Mouse (Mus musculus) adrenal gland, postnatal 25 days (tissue): ENCODE data around the gene Rps6kb2. TPM values are rescaled to one million over a fixed set of nuclear protein-coding genes. Genes with fewer than 3 reads are reported as not detected.
"Not testable (repeated sequence)": the region's sequence is repeated elsewhere in the genome, so short reads cannot be mapped to it uniquely, and the experiment has no call there.

ENCODE experiments used
- DNase-seq: peaks from one replicate; pipeline ENCODE4 v3.0.0; 2021; ENCODE audit warnings: mixed read lengths
- total RNA-seq: library from RNA; stranded (reverse); gene quantifications from 2 replicates; pipeline ENCODE4 v1.2.3, GENCODE M21; 2021

The Rps6kb2 gene
- total RNA-seq, 1 experiment from 2014 or later: 52.6 TPM

DNA sequence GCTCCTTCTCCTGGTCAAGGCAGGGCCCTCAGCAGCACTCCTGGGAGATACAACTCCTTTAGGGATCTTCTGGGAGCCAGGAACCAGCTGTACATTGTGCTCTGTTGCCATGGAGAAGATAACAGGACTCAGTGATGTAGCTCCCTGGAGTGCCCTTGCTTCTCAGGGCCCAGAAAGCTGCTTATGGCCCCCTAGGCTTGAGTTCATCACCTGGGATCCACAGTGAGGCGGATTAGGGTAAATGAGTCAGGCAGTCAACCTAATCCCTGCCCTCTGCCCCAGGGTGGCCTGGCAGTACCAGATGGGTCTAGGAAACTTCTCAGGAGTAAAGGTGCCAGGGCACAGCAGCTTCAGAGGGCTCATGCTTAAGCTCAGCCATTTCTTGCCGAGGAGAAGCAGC, 23.7 kb downstream of the Rps6kb2 start, which contains the start of gene Gpr152:
TSS of gene Gpr152 (plus strand) at position 342 of the 400 bp plus-strand sequence.
- DNase-seq: no peak

DNA sequence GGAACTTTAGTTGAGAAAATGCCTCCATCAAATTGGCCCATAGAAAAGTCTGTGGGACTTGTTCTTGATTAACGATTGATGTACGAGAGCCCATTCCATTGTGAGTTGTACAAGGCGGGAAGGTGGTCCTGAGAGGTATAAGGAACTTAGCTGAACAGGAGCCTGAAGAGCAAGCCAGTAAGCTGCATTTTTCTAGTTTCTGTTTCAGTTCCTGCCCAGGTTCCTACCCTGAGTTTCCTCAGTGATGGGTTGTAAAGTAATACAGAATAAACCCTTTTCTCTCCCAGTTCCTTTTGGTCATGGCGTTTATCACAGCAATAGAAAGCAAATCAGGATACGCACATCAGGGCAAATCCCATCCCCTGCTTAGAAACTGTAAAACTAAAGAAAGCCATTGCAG, 25.2 kb downstream of the Rps6kb2 start:
- no peak for DNase-seq

DNA sequence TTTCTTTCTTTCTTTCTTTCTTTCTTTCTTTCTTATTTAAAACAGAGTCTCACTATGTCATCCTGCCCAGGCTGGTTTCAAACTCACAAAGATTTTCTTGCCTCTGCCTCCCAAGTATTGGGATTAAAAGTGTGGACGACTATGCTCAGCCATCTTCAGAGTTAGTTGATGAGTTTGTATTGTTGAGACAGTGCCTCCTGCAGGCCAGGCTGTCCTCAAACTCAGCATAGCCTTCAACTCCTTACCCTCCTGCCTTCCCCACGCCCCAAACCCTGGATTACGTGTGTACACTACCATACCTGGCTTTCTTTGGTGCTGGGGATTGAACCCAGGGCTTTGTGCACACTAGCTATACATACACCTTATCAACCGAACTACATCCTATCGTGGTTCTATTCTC, 26.7 kb downstream of the Rps6kb2 start:
- no peak for DNase-seq

DNA sequence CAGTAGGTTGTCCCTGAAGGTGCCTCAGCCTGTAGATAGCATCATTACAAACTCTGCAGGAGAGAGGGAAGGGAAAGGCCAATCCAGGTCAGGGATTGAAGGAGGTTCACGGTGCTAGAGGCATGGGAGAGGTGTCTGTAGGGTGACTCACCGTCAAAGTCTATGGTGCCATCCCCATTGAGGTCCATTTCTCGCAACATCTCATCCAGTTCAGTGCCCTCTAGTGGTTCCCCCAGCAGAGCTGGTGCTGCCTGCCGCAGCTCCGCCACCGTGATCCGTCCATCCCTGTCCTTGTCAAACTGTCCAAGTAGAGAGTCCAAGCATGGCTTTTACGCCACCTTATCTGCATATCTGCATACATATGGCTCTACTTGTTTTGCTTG, 27.2 kb downstream of the Rps6kb2 start:
- DNase-seq: not testable (repeated sequence)

DNA sequence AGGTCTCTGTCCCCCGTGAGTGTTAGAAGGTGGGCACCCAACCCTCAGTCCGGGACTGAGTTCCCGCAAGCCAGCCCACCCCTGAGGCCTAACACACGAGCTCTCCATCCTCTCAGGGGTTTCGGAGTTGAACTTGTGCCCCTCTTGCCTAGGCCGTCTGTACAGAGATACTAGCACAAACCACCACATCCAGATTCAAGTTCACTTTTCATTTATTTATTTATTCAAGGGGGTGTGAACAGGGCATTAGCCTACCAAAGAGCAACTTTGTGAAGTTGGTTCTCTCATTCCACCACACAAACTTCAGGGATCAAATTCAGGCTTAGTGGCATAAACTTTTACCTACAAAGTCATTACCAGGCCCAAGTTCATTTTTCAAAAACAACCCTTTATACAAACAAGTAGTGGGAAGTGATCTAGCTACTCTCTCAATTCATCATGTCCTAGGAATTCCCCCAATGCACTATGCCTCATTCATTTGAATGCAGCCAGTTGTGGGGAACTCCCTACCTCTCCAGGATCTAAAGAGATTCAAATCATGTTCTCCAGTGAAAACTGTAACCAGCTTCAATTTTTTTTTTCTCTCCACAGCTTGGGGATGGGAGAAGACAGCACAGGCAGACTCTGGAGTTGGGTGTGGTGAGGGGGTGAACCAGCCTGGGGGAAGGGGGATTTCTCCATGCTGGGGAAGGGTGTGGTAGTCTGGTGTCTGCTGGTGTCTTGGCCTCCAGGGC, 27.8 kb downstream of the Rps6kb2 start:
- DNase-seq: not testable (repeated sequence)

DNA sequence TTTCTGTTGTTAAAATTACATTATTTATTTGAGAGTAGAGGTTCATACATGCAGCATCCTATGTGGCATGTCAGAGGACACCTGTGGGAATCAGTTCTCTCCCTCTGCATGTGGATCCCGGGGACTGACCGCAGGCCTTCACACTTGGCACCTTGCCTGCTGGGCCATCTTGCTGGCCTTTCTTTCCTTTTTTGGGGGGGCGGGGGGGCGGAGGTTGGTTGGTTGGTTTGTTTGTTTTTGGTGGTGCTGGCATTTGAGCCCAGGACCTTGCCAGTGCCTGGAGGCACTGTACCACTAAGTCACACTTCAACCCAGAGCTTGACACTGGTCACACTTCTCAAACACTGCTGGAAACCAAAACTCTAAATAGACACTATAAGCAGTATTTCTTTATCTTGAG, 28.8 kb downstream of the Rps6kb2 start:
- DNase-seq: no peak

DNA sequence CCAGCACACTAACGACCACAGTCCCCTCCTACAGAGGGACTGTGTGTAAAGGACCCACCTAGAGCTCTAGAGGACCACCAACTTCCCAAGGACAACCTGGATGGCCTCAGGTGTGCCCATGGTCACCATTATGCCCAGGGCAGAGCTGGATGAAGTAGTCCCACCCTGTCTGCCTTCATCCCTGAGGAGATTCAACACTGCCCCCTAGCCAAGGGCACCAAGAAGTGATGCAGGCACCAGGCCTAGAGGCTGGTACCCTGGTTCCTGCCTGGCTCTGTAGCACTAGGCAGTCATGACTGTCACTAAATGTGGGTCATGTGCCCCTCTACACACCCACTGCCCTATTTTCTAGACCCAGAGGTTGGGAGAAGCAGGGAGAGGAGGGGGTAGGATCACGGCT, 31.4 kb downstream of the Rps6kb2 start:
- DNase-seq: no peak

DNA sequence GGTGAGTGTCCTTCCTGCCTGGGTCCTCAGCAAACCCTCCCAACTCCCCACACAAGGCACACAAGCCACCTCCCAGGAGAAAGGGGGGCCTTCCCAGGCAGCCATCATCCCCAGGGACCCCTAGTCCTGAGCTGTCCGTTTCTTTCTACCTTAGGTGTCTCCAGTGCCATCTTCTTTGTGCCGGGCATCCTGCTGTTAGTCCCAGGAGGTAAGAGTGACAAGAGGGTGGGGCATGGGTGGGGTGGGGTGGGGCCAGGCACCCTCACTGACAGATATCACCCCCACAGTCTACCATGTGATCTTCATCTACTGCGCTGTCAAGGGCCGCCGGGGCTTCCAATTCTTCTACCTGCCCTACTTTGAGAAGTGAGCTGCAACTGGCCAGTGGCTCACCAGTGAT, 32.1 kb downstream of the Rps6kb2 start:
- DNase-seq: no peak

DNA sequence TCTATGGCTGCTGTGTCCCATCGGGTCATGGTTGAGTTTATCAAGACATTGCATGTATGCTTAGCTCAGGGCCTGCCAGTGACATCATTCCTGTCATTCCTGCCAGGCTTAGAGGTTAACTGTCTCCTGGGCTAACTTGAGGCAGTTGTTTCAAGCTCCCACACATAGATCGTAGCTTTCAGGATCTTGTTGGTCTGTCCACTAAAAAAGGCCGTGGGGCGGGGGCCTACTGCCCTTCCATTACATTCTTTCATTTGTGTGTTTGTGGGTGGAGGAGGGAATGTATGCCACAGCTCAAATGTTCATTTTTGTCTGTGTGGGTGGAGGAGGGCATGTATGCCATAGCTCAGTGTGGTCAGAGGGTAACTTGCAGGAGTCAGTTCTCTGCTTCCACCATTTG, 33.0 kb downstream of the Rps6kb2 start:
- no peak for DNase-seq

DNA sequence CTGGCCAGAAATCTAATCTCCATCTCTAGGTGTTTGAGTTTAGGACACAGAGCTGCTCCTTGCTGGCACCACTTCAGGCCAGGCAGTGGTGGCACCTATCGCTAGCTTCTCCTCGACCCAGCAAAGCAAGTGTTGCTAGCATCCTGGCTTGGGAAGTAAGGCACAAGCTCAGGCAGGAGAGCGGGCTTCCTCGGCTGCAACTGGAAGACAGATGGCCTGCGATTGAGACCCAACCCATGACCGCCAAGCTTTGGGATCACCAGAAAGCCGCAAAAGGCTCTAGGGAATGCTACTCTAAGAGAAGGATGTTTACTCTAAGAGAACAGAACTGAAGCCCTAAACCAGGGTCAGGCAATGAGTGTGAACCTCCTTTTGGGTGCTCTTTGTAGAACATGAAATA, 33.7 kb downstream of the Rps6kb2 start:
- no peak for DNase-seq

DNA sequence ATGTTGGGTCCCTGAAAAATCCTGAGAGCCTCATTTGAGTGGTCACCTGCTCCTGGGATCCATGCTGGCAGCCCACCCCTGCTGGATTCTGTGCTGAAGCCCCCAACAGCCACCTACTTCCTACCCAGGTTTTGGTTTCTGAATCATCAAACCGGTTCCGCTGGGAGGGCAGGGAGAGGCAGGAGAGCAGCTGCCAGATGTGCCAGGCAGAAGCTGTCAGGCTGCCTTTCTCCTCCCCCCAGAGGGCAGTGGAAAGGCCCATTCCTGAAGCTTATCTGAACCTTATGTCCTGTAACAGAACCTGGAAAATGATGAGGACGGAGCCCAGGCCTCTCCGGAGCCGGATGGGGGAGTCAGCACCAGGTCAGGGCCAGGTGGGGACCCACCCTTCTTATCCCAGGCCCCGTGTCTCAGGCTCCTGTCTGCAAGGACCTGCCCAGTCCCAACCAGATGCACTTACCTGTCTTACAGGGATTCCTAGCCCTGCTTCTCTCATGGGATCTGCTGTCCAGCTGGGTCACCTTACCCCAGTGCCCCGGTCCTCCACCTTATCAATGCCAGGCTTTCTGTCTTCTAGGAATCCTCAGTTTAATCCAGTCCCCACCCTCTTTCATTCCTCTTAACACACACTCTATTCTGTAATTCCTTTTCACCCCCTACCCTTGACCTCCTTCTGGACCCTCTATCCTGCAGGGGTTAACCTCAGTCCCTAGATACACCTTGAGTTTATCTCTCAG, 36.2 kb downstream of the Rps6kb2 start:
- DNase-seq: no peak

DNA sequence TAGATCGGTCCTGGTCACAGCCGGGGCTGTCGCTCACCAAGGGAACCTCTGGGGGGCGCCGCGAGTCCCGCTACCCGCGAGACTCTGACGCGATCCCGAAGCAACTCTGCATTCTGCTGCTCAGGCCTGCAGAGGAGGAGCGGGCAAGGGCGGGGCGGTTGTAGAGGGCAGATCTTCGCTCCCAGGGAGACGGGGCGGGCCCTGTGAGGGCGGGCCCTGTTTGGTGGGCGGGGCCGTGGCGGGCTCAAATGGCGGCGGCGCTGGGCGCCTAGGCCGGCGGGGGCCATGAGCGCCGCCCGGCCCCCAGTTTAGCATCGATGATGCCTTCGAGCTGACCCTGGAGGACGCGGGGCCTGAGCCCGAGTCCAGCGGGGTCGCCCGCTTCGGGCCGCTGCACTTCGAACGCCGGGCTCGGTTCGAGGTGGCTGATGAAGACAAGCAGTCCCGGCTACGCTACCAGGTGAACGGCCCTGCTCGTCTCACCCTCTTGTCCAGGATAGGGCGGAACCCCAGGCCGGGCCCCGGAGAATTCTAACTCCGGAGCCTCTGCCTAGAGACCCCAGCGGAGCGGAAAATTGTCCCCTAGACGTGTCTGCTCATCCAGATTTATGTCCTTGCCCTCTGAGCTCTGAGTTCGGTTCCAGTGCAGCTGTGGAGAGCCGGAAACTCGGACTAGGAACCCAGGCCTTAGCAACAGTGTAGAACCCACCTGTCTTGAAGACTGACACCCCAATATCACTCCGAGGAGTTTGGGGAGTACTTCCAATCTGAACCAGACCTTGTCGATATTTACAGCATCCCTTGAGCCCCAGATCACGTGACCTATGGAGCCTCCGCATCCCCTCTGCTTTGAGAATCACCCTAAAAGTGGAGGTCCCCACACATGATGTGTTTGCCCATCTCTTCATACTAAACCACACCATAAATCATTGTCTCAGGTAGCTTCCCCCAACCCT, 37.1 kb downstream of the Rps6kb2 start, which contains the start of gene Aip:
TSS of gene Aip (minus strand) at position 118 of the 956 bp plus-strand sequence.
- DNase-seq: peak; percentile 98

DNA sequence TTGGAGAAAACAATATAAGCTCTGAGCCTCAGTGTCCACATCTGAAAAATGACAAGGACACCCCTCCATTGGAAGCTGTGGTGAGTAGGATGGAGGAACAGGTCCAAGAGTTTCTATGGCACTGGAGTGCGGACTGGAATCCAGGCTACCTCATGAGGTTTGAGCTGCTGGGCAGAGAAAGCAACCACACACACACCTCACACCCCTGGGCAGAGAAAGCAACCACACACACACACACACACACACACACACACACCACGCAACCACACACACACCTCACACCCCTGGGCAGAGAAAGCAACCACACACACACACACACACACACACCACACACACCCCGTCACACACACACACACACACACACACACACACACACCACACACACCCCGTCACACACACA, 37.9 kb downstream of the Rps6kb2 start:
- not testable (repeated sequence) for DNase-seq

DNA sequence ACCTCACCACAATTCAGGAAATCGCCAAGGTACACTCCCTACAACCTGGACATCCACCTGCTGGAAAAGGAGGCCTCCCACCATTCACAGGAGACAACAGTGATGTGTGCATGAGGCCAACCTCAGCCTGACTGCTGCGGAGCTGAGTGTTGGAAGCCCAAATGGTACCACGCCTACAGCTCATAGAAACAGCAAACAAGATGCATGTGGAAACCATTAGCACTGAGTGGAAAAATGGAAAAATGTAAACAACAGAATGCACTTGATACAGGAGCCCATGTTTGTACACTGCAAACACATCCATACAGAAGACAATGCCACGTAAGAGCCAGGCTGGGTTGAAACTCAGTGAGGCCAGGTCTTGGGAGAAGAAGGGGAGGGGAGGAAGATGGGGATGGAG, 38.7 kb downstream of the Rps6kb2 start:
- DNase-seq: no peak

DNA sequence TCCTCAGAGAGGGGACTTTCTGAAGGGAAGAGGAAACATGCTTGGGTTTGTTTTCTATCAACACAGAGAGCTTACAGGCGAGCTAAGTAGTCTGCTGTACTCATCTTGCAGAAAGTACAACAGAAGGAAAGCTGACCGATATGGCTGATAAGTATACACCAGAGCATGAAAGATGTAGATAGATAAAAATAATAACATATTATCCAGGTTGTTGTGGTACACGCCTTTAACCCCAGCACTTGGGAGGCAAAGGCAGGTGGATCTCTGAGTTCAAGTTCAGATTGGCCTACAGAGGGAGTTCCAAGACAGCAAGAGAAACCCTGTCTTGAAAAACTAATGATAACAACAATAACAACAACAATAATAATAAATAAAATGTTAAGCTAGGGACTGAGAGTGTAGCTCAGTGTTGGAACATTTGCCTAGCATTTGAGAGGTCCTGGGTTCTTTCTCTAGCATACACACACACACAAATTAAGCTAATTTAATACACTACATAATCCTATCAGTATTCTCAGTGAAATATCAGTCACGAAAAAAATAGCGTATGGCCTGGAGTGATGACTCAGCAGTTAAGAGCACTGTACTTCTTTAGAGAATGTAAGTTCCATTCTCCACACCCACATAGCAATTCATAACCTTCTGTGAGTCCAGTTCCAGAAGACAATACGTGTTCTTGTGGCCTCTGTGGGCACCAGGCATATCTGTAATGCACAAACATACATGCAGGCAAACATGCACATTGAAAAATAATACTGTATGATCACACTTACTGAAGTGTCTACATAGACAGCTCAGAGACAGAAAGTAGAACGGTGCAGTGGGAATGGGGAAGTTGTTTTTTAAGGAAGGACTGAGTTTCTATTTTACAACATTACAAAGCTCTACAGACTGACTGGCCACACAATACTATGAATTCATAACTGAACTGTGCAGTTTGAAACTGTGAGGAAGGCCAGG, 40.5 kb downstream of the Rps6kb2 start:
- no peak for DNase-seq

DNA sequence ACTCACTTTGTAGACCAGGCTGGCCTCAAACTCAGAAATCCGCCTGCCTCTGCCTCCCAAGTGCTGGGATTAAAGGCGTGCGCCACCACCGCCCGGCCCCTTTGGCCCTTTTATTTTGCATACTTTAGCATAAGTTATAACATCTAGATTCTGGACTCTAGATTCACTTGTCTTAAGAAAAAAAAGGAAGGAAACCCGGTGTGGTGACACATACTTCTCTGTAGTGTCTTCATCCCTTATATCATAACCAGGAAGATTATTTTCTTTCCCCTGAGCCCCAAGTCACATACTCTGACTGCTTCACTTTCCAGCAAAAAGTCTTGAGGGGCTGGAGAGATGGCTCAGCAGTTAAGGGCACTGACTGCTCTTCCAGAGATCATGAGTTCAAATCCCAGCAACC, 41.3 kb downstream of the Rps6kb2 start:
- DNase-seq: not testable (repeated sequence)

DNA sequence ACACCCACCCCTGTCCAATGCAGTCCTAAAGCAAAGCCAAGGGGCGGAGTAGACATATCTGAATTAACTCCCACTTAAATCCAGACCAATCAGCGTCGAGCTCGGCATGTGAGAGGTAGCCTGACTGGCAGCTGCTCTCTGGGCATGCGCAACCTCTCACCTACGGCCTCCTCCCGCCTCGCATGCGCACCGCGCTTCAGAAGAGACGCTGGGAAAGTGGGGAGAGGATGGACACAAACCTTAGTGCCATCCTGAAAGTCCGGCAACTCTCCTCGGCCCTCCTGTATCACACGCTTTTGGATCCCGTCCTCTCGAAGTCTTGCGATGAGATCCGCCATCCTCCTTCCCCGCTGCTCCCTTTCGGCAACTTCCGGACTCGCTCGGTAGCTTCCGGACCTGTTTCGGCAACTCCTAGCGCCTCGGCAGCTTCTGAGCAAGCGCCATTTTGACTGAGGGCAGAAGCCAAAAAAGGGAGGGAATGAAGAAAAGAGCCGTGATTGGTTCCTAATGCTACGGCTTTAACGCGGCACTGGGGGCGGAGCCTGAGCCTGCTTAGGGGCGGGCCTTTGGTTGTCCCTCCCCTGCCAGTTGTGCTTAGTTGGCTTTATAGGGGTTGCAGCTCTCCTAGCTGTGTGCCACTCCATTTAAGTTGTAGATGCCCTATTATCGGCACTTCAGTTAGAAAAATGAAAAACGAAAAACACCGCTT, 41.9 kb downstream of the Rps6kb2 start:
- peak; percentile 95 for DNase-seq

DNA sequence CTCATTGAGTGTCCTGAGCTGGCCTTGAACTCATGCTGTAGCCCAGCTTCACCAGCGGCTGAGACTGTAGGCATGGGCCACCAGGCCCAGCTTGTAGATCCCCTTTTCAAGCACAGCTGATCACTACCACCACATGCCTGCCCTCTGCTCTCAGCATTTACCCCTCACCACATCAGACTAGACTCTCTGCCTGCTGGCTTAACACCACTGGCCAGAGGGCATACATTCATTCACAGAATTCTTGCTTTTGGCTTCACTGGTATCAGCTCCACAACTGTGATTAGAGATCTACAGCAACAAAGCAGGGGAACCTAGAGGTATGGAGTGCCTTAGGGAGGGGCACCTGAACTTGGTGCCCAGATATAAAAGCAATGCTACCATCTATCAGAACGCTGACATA, 42.7 kb downstream of the Rps6kb2 start:
- no peak for DNase-seq

DNA sequence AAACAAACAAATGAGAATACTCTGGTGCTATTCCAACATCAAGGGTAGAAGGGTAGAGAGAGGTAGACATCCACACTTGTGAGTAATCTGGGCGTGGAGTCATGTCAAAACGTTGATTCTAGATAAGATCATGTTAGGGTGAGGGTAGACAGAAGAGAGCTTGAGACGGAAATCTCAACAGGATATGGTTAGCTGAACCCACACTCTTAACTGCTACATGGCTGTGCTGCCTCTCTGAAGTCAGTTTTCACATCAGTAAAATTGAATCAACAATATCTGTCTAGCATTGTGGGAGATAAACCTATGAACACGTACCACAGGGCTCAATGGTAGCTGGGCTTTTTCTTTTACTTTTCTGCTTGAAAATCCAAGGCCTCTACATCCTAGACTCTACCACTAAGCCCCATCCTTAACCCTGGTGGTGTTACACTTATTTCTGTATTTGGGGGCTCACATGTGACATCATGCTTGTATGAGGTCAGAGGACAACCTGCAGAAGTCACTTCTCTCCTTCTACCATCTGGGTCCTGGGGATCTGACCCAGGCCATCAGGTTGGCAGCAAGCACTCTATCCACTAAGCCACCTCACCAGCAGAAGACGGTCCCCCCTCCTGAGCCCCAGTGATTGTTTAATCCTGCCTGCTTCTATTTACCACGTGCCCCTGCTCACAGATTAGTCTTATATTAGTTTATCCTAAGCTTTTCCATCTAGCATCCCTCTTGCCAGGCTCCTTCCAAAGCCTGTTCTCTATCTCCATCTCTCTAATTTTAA, 43.3 kb downstream of the Rps6kb2 start:
- no peak for DNase-seq

DNA sequence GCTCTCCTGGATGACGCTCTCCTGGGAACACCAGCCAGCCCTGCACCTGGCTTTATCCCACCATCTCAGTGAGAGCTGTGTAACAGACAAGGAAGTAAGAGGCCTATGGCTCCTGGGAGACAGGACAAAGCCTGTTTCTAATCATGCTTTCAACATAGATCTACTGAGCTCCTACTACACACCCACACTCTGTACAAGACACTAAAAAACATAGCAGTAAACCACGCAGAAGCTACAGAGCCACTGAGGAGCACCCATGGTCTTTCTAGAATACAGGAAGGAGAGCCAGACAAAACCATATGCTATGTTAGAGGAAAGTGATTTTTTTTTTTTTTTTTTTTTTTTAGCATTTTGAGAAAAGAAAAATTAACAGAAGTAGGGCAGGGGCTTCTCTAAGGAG, 44.8 kb downstream of the Rps6kb2 start:
- DNase-seq: no peak
